Mouse (Mus musculus) testis, adult 2 months (tissue): ENCODE data around the gene Ndufb3.

Experiments
- CTCF ChIP-seq: fragments of 200-500 bp; IDR thresholded peaks from 2 replicates; pipeline ENCODE4 v1.5.1; 2012; ENCODE audit warnings: low read depth, mild to moderate bottlenecking, inconsistent platforms, low read length, moderate library complexity; ENCODE audit not compliant: control insufficient read depth, insufficient read depth, insufficient replicate concordance
- POLR2A ChIP-seq: fragments of 200-500 bp; IDR thresholded peaks from 2 replicates; pipeline ENCODE4 v1.6.1; 2012; ENCODE audit warnings: low read depth, mild to moderate bottlenecking, inconsistent platforms, low read length, moderate library complexity; ENCODE audit not compliant: control insufficient read depth

GRCm38 (mm10) chr1:58603738-58604137, 17.6 kb downstream of the Ndufb3 start:
- TF ChIP-seq CTCF = no peak
- no peak for TF ChIP-seq POLR2A
